Mouse (Mus musculus) layer of hippocampus, adult 2 months (tissue): ENCODE data around the gene Kansl1. TPM values are rescaled to one million over a fixed set of nuclear protein-coding genes. Genes with fewer than 3 reads are reported as not detected.
A peak's percentile ranks its signal among the peaks of the same experiment; 100 is the strongest.

Source experiments
- DNase-seq, 2 experiments: peaks; one replicate each; pipeline ENCODE4 v3.0.0; 2022; ENCODE audit warnings: low spot score in 2 of 2
- H3K27ac ChIP-seq: fragments of 200-600 bp; 2 replicates; pipeline ENCODE4 v1.8.1; 2022
- H3K4me3 ChIP-seq: fragments of 200-600 bp; 2 replicates; pipeline ENCODE4 v1.8.1; 2022; ENCODE audit warnings: mild to moderate bottlenecking
- CTCF ChIP-seq: fragments of 200-600 bp; conservative IDR thresholded peaks from 2 replicates; pipeline ENCODE4 v1.8.1; 2022; ENCODE audit warnings: antibody characterized with exemption, mild to moderate bottlenecking, moderate library complexity
- total RNA-seq, 2 experiments: library from RNA; stranded (reverse); gene quantifications; 2 replicates each; pipeline ENCODE4 v1.2.3; 2021

Kansl1 gene
- total RNA-seq, 2 experiments from 2014 or later: 69.9 to 70.5 TPM

DNA sequence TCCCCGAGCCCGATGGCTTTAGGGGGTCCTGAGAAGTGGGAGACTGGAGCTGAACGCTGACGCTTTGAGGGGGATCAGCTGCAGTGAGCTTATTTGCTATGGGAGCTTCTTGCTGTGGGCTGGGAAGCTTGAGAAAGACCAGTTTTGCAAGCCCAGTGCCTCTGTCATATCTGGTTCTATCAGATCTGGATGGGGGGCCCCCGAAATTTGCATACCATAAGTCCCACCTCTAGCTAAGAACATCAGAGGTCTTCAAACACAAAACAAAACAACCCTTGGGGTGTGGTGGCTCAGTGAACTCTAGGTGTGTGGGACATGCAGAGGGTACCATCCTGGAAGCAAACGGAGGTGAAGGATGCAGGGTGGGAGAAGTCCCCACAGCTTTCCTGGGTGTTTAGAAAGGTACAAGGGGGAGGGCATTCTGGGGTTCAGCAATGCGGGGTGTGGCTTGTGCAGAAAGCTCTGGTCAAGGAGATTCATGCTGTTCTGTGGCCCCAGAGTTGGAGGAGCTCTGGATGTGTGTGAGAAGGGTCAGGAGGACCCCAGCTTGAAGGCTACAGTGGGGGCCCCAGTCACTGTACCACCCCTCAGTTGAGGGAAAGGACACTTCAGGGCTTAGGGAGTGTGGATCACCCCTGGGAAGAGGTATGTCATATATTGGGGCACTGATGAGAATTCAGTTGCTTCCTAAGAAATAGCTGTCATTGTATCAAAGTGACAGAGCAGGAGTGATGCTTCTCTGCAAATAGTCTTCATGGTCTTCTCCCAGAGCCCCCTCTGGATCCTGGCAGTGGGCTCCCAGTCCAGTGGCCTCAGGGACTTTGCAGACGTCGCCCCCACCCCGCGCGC lies 159.1 kb downstream of the Kansl1 start:
- TF ChIP-seq CTCF: no peak
- Histone ChIP-seq H3K4me3 (no peak overlapping the region), H3K27ac (peak overlapping the region; percentile 36; the same call in 1 of the 2 replicates)
- DNase-seq: no peak

DNA sequence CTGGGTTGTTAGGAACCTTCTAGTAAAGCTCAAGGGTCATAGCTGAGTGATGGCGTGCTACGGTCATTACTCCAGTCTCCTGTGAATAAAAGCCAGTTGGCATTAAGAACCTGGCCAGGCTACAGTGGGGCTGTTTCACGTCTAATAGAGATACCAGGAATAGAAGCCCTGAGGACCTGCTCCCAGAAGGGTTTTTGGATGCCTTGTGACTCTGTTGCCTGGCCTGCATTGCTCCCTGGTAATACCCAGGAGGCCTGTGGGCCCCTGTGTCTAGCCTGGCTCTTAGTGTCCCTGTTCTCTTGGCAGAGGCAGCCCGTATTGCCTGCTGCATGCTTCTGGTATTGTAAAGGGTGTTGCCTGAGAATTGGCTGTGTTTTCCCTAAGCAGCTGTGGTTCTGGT lies 161.5 kb downstream of the Kansl1 start:
- DNase-seq: no peak
- Histone ChIP-seq H3K4me3 (no peak overlapping the region), H3K27ac (peak overlapping the region; percentile 43)
- TF ChIP-seq CTCF: no peak

DNA sequence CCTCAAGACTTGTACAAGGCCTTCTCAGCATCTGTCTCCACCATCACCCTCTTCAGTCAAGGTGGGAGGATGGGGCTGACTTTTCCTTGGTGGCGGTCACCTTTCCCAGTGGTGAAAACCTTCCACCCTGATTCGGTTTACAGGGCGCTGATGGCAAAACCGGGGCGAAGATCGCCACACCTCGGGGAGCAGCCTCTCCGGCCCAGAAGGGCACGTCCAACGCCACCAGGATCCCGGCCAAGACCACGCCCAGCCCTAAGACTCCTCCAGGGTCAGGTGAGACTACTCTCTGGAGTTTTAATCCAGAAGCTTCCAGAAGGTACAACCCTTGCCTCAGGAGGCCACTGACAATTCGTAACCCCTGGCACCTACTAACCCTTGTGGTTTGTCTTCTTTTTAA lies 162.2 kb downstream of the Kansl1 start:
- no peak overlapping the region for H3K4me3 ChIP-seq
- no peak overlapping the region for H3K27ac ChIP-seq
- no peak for DNase-seq
- TF ChIP-seq CTCF: no peak

DNA sequence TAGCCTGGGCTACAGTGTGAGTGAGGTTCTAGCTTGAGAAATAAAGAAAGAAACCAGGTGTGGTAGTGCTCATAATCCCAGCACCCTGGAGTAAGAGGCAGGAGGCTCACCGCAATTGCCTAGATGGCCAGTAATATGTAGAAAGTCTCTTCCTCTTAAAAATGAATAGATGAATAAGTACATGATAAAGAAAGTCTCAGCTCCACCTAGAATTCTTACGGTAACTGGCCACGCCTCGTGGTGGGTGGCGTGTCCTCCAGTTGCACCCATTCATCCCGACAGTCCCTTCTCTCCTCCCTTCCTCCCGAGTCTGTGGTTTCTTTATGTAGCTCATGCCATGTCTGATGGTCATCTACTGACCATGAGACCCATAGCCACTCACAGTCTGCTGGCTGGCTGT lies 162.9 kb downstream of the Kansl1 start:
- Histone ChIP-seq H3K27ac (no peak overlapping the region), H3K4me3 (no peak overlapping the region)
- TF ChIP-seq CTCF: no peak
- DNase-seq: no peak

DNA sequence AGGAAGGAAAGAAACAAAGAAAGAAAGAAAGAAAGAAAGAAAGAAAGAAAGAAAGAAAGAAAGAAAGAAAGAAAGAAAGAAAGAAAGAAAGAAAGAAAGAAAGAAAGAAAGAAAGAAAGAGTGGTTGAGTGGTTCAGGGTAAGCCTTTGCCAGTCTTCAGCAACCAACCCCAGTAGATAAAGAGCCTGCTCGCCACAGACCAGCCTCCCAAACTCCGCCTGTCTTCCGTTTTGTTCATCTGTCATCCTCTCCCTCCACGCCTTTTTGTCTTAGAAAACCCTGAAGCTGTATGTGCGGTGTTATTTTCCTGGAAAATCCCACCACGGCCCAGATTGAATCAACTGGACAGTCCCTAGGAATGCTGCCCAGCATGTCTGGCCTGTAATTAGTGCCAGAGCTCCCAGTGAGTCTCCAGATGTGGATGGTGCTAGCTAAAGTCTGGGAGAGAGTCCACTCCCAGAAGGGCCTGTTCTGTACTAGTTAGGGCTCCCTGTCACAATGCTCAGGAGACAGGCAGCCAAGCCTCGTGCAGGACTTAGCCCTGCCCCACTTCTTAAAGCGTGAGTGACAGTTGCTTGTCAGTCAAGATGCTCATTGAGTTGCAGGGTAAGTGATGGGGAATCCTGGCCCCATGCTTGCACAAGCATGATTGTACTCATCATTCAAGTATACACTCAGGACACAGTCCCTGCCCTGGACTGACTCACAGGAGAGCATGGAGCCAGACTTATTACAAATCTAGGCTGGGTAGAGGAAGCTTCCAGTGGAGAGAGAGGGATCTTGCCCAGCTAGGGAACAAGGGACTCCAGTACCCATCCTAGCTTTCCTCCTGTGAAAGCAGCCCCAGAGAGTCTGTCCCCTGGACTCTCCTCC lies 165.3 kb downstream of the Kansl1 start:
- Histone ChIP-seq H3K27ac (peak overlapping the region; percentile 53; the same call in 1 of the 2 replicates), H3K4me3 (no peak overlapping the region)
- TF ChIP-seq CTCF: no peak
- no peak for DNase-seq

DNA sequence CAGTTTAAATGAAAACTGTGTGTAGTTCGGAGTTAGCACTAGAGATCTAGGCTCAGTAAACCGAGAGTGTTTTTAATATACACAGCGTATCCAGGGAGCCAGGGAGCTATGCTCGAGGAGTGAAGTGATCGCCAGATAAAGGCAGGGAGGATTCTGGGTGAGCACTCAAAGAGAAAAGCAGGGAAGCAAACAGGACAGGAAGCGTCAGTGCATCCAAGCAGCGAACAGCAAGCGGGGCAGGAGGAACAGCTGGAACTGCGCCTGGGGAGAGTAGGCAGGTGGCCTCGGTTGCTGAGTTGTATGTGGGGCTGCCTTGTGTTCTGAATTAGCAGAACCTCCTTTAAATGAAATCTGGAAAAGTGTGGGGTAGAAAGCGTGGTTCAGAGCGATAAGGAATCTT lies 166.0 kb downstream of the Kansl1 start:
- DNase-seq: peak in 1 of 2 experiments; percentile 34
- Histone ChIP-seq H3K27ac (peak overlapping the region; percentile 43; the same call in 1 of the 2 replicates), H3K4me3 (no peak overlapping the region)
- TF ChIP-seq CTCF: no peak

DNA sequence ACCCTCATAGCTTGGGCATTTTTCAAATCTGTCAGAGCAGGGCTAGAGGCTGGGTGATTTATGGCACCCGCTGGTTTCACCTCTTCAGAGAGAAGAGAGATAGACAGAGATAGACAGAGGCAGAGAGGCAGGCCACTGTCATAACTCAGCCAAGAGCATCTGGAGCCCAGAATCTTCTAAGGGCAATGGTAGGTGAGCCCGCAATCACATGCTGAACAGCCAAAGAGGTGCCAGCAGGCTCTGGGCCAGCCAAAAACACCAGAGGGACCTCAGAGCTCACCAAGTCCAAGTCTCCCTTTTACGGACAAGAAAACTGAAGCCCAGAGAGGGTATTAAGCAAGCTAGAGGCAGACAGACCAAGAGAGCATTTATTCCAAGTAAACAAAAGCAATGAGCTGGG lies 171.0 kb downstream of the Kansl1 start:
- DNase-seq: no peak
- Histone ChIP-seq H3K27ac (peak overlapping the region; percentile 32), H3K4me3 (no peak overlapping the region)
- TF ChIP-seq CTCF: no peak

DNA sequence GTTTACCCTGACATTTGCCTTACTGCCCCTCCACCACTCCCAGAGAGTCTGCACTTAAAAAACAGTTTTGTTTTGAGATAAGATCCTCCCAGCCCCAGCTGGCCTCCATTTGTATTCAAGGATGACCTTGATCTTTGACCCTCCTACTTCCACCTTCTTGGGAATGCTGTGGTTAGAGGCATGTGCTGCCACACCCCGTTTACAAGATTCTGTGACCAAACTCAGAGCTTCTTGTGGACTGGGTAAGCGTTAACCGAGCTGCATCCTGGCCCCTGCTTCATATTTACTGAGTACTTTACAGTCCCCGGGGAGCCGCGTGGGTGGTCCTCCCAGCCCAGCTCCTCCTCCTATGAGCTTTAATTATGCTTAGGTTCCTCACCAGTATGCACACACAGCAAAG lies 173.0 kb downstream of the Kansl1 start:
- H3K4me3 ChIP-seq: no peak overlapping the region
- no peak for DNase-seq
- TF ChIP-seq CTCF: no peak
- no peak overlapping the region for H3K27ac ChIP-seq

DNA sequence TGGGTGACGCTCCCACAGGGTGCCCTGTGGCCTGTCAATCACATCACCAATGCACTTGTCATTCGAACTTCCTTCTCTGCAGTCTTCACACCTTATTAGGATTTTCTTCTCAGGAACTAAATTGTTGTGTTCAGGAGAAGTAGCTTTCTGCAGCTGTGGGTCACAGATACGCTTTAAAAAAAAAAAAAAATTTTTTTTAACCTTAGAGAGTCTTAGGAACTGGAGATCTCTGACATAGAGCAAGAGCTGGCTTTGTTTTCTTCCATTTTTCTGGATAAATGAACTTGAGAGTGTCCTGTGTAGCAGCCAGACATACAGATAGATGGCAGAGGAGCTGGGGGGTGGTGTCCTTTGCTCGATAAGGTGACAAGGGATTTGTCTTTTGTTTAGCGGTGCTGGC lies 173.5 kb downstream of the Kansl1 start:
- Histone ChIP-seq H3K27ac (no peak overlapping the region), H3K4me3 (no peak overlapping the region)
- no peak for DNase-seq
- no peak for TF ChIP-seq CTCF

DNA sequence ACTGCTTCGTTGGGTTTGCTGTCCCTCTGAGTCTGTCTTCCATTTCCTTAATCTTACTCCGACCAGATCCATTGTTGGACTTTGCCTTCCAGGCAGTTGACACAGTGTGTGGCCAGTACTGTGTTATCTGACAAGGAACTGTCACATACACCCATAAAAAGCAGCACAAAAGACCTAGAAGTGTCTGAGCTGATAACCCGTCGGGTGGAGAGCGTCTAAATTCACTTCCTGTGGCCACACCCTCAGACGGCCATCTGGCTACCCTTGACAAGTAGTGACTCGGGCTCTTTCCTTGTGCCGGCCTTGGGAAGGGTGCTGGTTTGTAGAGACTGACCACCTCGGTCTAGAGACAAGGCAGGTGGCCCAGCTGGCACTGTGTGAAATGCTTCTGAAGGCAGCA lies 175.4 kb downstream of the Kansl1 start:
- no peak for DNase-seq
- H3K27ac ChIP-seq: no peak overlapping the region
- no peak for TF ChIP-seq CTCF

DNA sequence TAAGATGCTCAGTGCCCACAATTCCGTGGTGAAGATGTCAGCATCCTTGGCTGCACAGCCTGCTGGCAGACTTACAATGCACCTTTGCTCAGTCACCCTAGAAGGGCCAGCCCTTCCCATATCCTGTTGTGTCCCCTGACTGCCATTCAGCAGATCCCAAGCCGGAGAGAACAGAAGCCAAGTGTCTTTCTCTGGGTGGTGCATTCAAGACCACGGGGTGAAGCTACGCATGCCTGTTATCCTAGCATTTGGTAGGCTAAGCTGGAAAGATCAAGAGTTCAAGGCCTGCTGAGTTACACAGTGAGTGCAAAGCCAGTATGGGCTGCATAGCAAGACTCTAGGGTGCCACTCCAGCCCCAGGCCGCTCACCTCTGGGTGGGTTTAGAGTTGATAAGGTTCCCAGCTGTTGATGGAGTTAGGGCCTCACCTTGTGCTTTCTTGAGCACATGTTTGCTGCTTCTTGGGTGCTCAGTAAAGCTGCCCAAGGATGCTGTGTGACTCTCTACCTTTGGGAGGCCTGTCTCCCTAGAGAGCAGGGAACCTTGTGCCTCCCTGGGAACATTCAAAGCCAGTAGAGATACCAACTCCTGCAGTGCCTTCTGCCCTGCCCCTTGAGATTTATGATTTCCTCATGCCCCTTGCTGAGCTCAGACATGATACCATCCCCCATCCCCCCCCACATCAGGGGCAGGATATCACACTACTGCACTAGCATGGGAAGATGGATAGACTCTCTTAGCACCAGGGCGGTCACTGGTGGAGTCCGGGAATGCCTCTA lies 176.0 kb downstream of the Kansl1 start:
- no peak for DNase-seq
- TF ChIP-seq CTCF: no peak
- Histone ChIP-seq H3K27ac (no peak overlapping the region), H3K4me3 (no peak overlapping the region)

More for the DNA sequence above, 175.4 kb downstream of the Kansl1 start:
- H3K4me3 ChIP-seq: no peak overlapping the region

DNA sequence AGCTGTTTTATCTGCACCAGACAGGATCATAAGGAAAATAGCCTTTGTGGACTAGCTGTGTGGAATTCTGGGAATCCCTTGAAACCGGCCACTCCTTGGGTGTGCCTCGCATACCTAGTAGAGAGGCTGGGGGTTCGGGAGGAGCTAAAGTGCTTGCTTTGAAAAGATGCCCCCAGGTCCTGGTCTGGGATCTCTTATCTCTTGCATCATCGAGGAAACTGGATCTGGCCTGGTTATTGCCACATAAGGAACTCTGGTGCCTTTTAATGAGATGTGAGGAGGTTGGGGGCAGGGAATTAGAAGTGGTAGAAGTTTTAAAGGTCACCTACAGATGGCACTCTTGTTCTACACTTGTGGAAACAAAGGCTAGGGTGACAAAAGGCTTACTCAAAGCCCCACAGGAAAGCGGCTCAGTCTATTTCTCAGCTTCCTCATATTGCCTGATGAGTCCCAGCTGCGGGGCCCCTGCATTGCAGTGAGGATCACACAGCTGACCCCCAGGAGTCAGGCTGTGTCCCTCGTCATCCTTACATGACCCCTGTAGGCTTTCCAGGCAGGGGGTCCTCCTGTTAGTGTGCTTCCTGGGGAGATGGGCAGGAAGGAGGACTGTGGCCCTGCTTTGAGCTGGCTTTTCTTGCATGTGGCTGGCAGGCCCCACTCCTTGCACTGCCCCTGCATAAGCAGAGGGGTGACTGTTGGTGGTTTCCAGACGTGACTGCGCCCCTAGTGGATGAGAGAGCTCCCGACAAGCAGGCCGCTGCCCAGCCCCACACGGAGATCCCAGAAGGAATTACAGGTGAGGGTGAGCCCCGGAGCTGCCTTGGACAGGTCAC lies 179.2 kb downstream of the Kansl1 start:
- Histone ChIP-seq H3K4me3 (no peak overlapping the region), H3K27ac (peak overlapping the region; percentile 91)
- peak; percentile 55 to 65 for DNase-seq
- TF ChIP-seq CTCF: peak; percentile 80
